8 mouse cellular contexts compared by ENCODE assay signal in genomic region chr10:127350594-127351284, GRCm38 (mm10). TPM values are rescaled to one million over a fixed set of nuclear protein-coding genes. Genes with fewer than 3 reads are reported as not detected.
DNase-seq lines count a peak whose midpoint lies in the region; ATAC-seq and TF ChIP-seq lines count a peak whose summit lies in the region.

No protein-coding gene starts in this region.

- 15% methylated on average over 24 of the region's 24 CpGs for WGBS in limb, embryonic 10.5 days
- 14% methylated on average over 24 of the region's 24 CpGs for WGBS in midbrain, embryonic 11.5 days
- 12% methylated on average over 24 of the region's 24 CpGs for WGBS in small intestine, adult 2 months

- peak; percentile 86 for TF ChIP-seq CTCF in small intestine, adult 2 months (IDR thresholded peaks at IDR 0.05; ENCODE audit: extremely low read depth, insufficient read length, insufficient replicate concordance, low read depth, low read length)

- H3K4me1 ChIP-seq in limb, embryonic 10.5 days: peaks cover 19% of the 10 kb centered on the region
- H3K4me1 ChIP-seq in midbrain, embryonic 11.5 days (ENCODE audit: control insufficient read depth, insufficient read depth, low read length): peaks cover 3% of the 10 kb centered on the region
- H3K4me1 ChIP-seq in small intestine, adult 2 months (ENCODE audit: control insufficient read depth, insufficient read depth, insufficient read length, low read length): peaks cover 7% of the 10 kb centered on the region

- peak; percentile 99 for ATAC-seq in inflammation-experienced regulatory T-cells, adult 6 months
- ATAC-seq in midbrain, embryonic 11.5 days (ENCODE audit: low FRiP score): peak; percentile 80

- TF ChIP-seq POLR2A in small intestine, adult 2 months (IDR thresholded peaks at IDR 0.05; ENCODE audit: low read depth, low read length): no peak

- H3K27me3 ChIP-seq in limb, embryonic 10.5 days (ENCODE audit: low read depth, poor library complexity, severe bottlenecking): peaks cover 20% of the 10 kb centered on the region
- no peaks in the 10 kb centered on the region; the same call in 1 of the 2 replicates for H3K27me3 ChIP-seq in midbrain, embryonic 11.5 days (ENCODE audit: control insufficient read depth, insufficient read depth, low read length)
- no peaks in the 10 kb centered on the region for H3K27me3 ChIP-seq in small intestine, adult 2 months (ENCODE audit: control insufficient read depth, insufficient read depth, low read length)

- no peaks in the 10 kb centered on the region for H3K36me3 ChIP-seq in limb, embryonic 10.5 days
- H3K36me3 ChIP-seq in midbrain, embryonic 11.5 days (ENCODE audit: control insufficient read depth, insufficient read depth, low read length): no peaks in the 10 kb centered on the region
- H3K36me3 ChIP-seq in small intestine, adult 2 months (ENCODE audit: control insufficient read depth, insufficient read depth, low read length): no peaks in the 10 kb centered on the region

- H3K27ac ChIP-seq in limb, embryonic 10.5 days: peak overlapping the region; percentile 63
- H3K27ac ChIP-seq in midbrain, embryonic 11.5 days (ENCODE audit: low read depth, low read length): no peak overlapping the region
- H3K27ac ChIP-seq in small intestine, adult 2 months (ENCODE audit: insufficient read depth, low read depth, low read length): no peak overlapping the region

- H3K9ac ChIP-seq in midbrain, embryonic 11.5 days (ENCODE audit: low read length): peak overlapping the region; percentile 38; the same call in 1 of the 2 replicates

- DNase-seq in heart, adult 18-20 months: peak; percentile 50 to 78
- DNase-seq in heart, adult 8-10 months (ENCODE audit: low spot score): no peak
- DNase-seq in cerebellum, adult 8-10 months: peak; percentile 77
- DNase-seq in forelimb bud, embryonic 11.5 days (ENCODE audit: low read depth, low spot score): peak; percentile 74
- DNase-seq in limb, embryonic 10.5 days (ENCODE audit: low spot score): peak; percentile 87
- peak; percentile 91 for DNase-seq in midbrain, embryonic 11.5 days (ENCODE audit: low spot score, missing footprints)

- peak overlapping the region; percentile 41 for H3K4me3 ChIP-seq in limb, embryonic 10.5 days
- no peak overlapping the region for H3K4me3 ChIP-seq in midbrain, embryonic 11.5 days (ENCODE audit: low read depth, low read length)
- peak overlapping the region; percentile 18; the same call in 1 of the 2 replicates for H3K4me3 ChIP-seq in small intestine, adult 2 months (ENCODE audit: low read depth, low read length)

- no peaks in the 10 kb centered on the region for H3K9me3 ChIP-seq in limb, embryonic 10.5 days (replicated peaks)
- H3K9me3 ChIP-seq in midbrain, embryonic 11.5 days (ENCODE audit: control insufficient read depth, low read length): no peaks in the 10 kb centered on the region

- peak overlapping the region; percentile 47 for H3K4me2 ChIP-seq in midbrain, embryonic 11.5 days

RNA-seq across cellular contexts. Expression of gene Inhbe, which starts 3.5 kb away (rescaled TPM):
- not detected for total RNA-seq in heart, adult 18-20 months (2021)
- not detected for total RNA-seq in heart, adult 8-10 months (2022)
- not detected for polyA plus RNA-seq in inflammation-experienced regulatory T-cells, adult 6 months (2017; shearing (Covaris generic))
- polyA plus RNA-seq in limb, embryonic 10.5 days (2016; fragmentation: Nextera tagmentation; extraction: Ambion mirVana): 0.13 TPM in 1 of 2 replicates, not detected in the other
- not detected in 2 replicates for polyA plus RNA-seq in midbrain, embryonic 11.5 days (2014; fragmentation: Nextera tagmentation; extraction: Ambion mirVana)
- not detected in 2 replicates for polyA plus RNA-seq in small intestine, adult 2 months (2012; rRNA removed)

RNA-seq across cellular contexts. Expression of gene Gli1, which starts 9.0 kb away (rescaled TPM):
- total RNA-seq in heart, adult 18-20 months (2021): under 1 TPM; 0.82 to 0.87 TPM
- total RNA-seq in heart, adult 8-10 months (2022): 1 to 10 TPM; 1.1 to 1.7 (median 1.3) TPM
- under 1 TPM in 2 of 3 experiments, not detected in 1; 0.49 to 0.56 TPM for polyA plus RNA-seq in inflammation-experienced regulatory T-cells, adult 6 months (2017; shearing (Covaris generic))
- polyA plus RNA-seq in limb, embryonic 10.5 days (2016; fragmentation: Nextera tagmentation; extraction: Ambion mirVana): 10.9 and 11.7 TPM in 2 replicates
- 3.1 and 4.1 TPM in 2 replicates for polyA plus RNA-seq in midbrain, embryonic 11.5 days (2014; fragmentation: Nextera tagmentation; extraction: Ambion mirVana)
- 5.5 and 10.4 TPM in 2 replicates for polyA plus RNA-seq in small intestine, adult 2 months (2012; rRNA removed)

RNA-seq across cellular contexts. Expression of gene Inhbc, which starts 19.5 kb away (rescaled TPM):
- not detected for total RNA-seq in heart, adult 18-20 months (2021)
- not detected for total RNA-seq in heart, adult 8-10 months (2022)
- not detected for polyA plus RNA-seq in inflammation-experienced regulatory T-cells, adult 6 months (2017; shearing (Covaris generic))
- polyA plus RNA-seq in limb, embryonic 10.5 days (2016; fragmentation: Nextera tagmentation; extraction: Ambion mirVana): 0.10 and 0.23 TPM in 2 replicates
- polyA plus RNA-seq in midbrain, embryonic 11.5 days (2014; fragmentation: Nextera tagmentation; extraction: Ambion mirVana): not detected in 2 replicates
- 0.09 TPM in 1 of 2 replicates, not detected in the other for polyA plus RNA-seq in small intestine, adult 2 months (2012; rRNA removed)

RNA-seq across cellular contexts. Expression of gene Arhgap9, which starts 29.0 kb away (rescaled TPM):
- total RNA-seq in heart, adult 18-20 months (2021): 1 to 10 TPM; 4.0 to 5.4 TPM
- 1 to 10 TPM; 1.5 to 3.2 (median 3.0) TPM for total RNA-seq in heart, adult 8-10 months (2022)
- 100 to 1,000 TPM in 2 of 3 experiments, 10 to 100 TPM in 1; 91.9 to 112 (median 108) TPM for polyA plus RNA-seq in inflammation-experienced regulatory T-cells, adult 6 months (2017; shearing (Covaris generic))
- polyA plus RNA-seq in limb, embryonic 10.5 days (2016; fragmentation: Nextera tagmentation; extraction: Ambion mirVana): 5.5 and 5.9 TPM in 2 replicates
- polyA plus RNA-seq in midbrain, embryonic 11.5 days (2014; fragmentation: Nextera tagmentation; extraction: Ambion mirVana): 1.1 and 1.4 TPM in 2 replicates
- 7.1 and 11.2 TPM in 2 replicates for polyA plus RNA-seq in small intestine, adult 2 months (2012; rRNA removed)

RNA-seq across cellular contexts. Expression of gene R3hdm2, which starts 29.4 kb away (rescaled TPM):
- total RNA-seq in heart, adult 18-20 months (2021): 100 to 1,000 TPM; 146 to 169 TPM
- total RNA-seq in heart, adult 8-10 months (2022): 100 to 1,000 TPM; 150 to 177 (median 168) TPM
- 10 to 100 TPM; 11.8 to 17.6 (median 12.0) TPM for polyA plus RNA-seq in inflammation-experienced regulatory T-cells, adult 6 months (2017; shearing (Covaris generic))
- polyA plus RNA-seq in limb, embryonic 10.5 days (2016; fragmentation: Nextera tagmentation; extraction: Ambion mirVana): 35.0 and 39.5 TPM in 2 replicates
- 27.0 and 27.7 TPM in 2 replicates for polyA plus RNA-seq in midbrain, embryonic 11.5 days (2014; fragmentation: Nextera tagmentation; extraction: Ambion mirVana)
- polyA plus RNA-seq in small intestine, adult 2 months (2012; rRNA removed): 42.6 and 103 TPM in 2 replicates
